Mouse (Mus musculus) heart, embryonic 12.5 days (tissue): Measurements from ENCODE around the gene Hmgb4. TPM values are rescaled to one million over a fixed set of nuclear protein-coding genes. Genes with fewer than 3 reads are reported as not detected.

Source experiments
- ATAC-seq: fragments of 200-750 bp; cut with Nextera tagmentation; 2 replicates; pipeline ENCODE4 v1.8.0; 2017; ENCODE audit warnings: moderate TSS enrichment, moderate library complexity; ENCODE audit not compliant: insufficient number of reproducible peaks, low FRiP score
- H3K27ac ChIP-seq: fragments of 300-500 bp; sonication (generic); 2 replicates; pipeline ENCODE4 v1.5.1; 2016; ENCODE audit warnings: mild to moderate bottlenecking, moderate library complexity; ENCODE audit not compliant: poor library complexity, severe bottlenecking
- H3K27me3 ChIP-seq: fragments of 300-500 bp; sonication (generic); replicated peaks from 2 replicates; pipeline ENCODE4 v1.6.1; 2016; ENCODE audit warnings: mild to moderate bottlenecking, moderate library complexity
- H3K36me3 ChIP-seq: fragments of 300-500 bp; sonication (generic); 2 replicates; pipeline ENCODE4 v1.6.1; 2016; ENCODE audit warnings: mild to moderate bottlenecking, moderate library complexity
- H3K4me1 ChIP-seq: fragments of 300-500 bp; sonication (generic); replicated peaks from 2 replicates; pipeline ENCODE4 v1.6.1; 2016; ENCODE audit warnings: mild to moderate bottlenecking
- H3K4me2 ChIP-seq: fragments of 300-500 bp; sonication (generic); 2 replicates; pipeline ENCODE4 v1.6.1; 2016; ENCODE audit warnings: mild to moderate bottlenecking, moderate library complexity
- H3K4me3 ChIP-seq: fragments of 300-500 bp; sonication (generic); 2 replicates; pipeline ENCODE4 v1.5.1; 2016; ENCODE audit warnings: mild to moderate bottlenecking
- H3K9ac ChIP-seq: fragments of 300-500 bp; sonication (generic); 2 replicates; pipeline ENCODE4 v1.6.1; 2016; ENCODE audit warnings: mild to moderate bottlenecking, moderate library complexity
- H3K9me3 ChIP-seq: fragments of 300-500 bp; sonication (generic); replicated peaks from 2 replicates; pipeline ENCODE4 v1.6.1; 2016; ENCODE audit warnings: mild to moderate bottlenecking, moderate library complexity
- WGBS: fragments of 180-500 bp; shearing (Covaris S2); methylation state at CpG from one replicate; pipeline ENCODE4 v1.1.7; 2016; 5-methylcytosine and 5-hydroxymethylcytosine counted together
- polyA plus RNA-seq: library from polyadenylated mRNA; unstranded; fragments of >200 nt; fragmentation: Nextera tagmentation; extraction: Ambion mirVana; gene quantifications from 2 replicates; pipeline ENCODE4 v1.2.1, GENCODE M21; 2016

The Hmgb4 gene
- polyA plus RNA-seq, 1 experiment from 2014 or later = not detected

GRCm38 (mm10) chr4:128227377-128228316, 33.1 kb downstream of the Hmgb4 start:
- no peak overlapping the region for H3K4me3 ChIP-seq
- H3K27me3 ChIP-seq = 0 out of 2 replicates have a peak, but pooled peaks cover 3% of the 10 kb centered on the region
- no peaks in the 10 kb centered on the region for H3K9me3 ChIP-seq
- H3K4me1 ChIP-seq = no peaks in the 10 kb centered on the region
- ATAC-seq = no peak
- no peaks in the 10 kb centered on the region for H3K36me3 ChIP-seq
- H3K4me2 ChIP-seq = no peak overlapping the region
- H3K27ac ChIP-seq = no peak overlapping the region
- 39% methylated on average over 13 of the region's 13 CpGs for WGBS
- H3K9ac ChIP-seq = no peak overlapping the region

- ATAC-seq = no peak
Measured at GRCm38 (mm10) chr4:128224453-128224852, 36.3 kb downstream of the Hmgb4 start.

GRCm38 (mm10) chr4:128217991-128218595, 42.7 kb downstream of the Hmgb4 start:
- no peak overlapping the region for H3K4me3 ChIP-seq
- no peak for ATAC-seq
- no peak overlapping the region for H3K27ac ChIP-seq
- H3K36me3 ChIP-seq = no peaks in the 10 kb centered on the region
- H3K4me1 ChIP-seq = peaks cover 10% of the 10 kb centered on the region
- H3K4me2 ChIP-seq = no peak overlapping the region
- whole genome bisulfite sequencing = 65% methylated on average over 13 of the region's 13 CpGs
- no peaks in the 10 kb centered on the region for H3K9me3 ChIP-seq
- H3K27me3 ChIP-seq = 0 out of 2 replicates have a peak, but pooled peaks cover 9% of the 10 kb centered on the region
- H3K9ac ChIP-seq = no peak overlapping the region

More at GRCm38 (mm10) chr4:128224453-128224852, 36.3 kb downstream of the Hmgb4 start:
- Histone ChIP-seq H3K27ac (no peak overlapping the region), H3K9ac (no peak overlapping the region), H3K36me3 (no peaks in the 10 kb centered on the region), H3K4me1 (no peaks in the 10 kb centered on the region), H3K27me3 (0 out of 2 replicates have a peak, but pooled peaks cover 9% of the 10 kb centered on the region), H3K4me2 (no peak overlapping the region), H3K4me3 (no peak overlapping the region), H3K9me3 (no peaks in the 10 kb centered on the region)
- WGBS = 72% methylated on average over 6 of the region's 6 CpGs
